In genomic region chr6:142314285-142314684, GRCm38 (mm10) we compare ENCODE assay signal across 35 mouse cellular contexts. TPM values are rescaled to one million over a fixed set of nuclear protein-coding genes. Genes with fewer than 3 reads are reported as not detected.
"Had no signal": no experiment of that assay in that cellular context is flagged by ENCODE, and none has a peak within 500 bp of the region (broad histone marks: within the 10 kb centered on the region; RNA-seq: fewer than 3 reads in every experiment).

No protein-coding gene starts in this region.

- H3K4me1 ChIP-seq: limb, embryonic 12.5 days; limb, embryonic 13.5 days; liver, embryonic 12.5 days; liver, embryonic 13.5 days; liver, embryonic 15.5 days; lung, embryonic 15.5 days; megakaryocyte, embryonic 14.5 days; midbrain, embryonic 10.5 days; midbrain, embryonic 12.5 days; midbrain, embryonic 13.5 days; midbrain, embryonic 15.5 days; neural tube, embryonic 12.5 days had no signal

- H3K4me3 ChIP-seq: limb, embryonic 12.5 days; limb, embryonic 13.5 days; liver, embryonic 12.5 days; liver, embryonic 13.5 days; liver, embryonic 15.5 days; lung, embryonic 15.5 days; megakaryocyte, embryonic 14.5 days; midbrain, embryonic 10.5 days; midbrain, embryonic 12.5 days; midbrain, embryonic 13.5 days; midbrain, embryonic 15.5 days; myocyte; neural tube, embryonic 12.5 days had no signal

- ATAC-seq: liver, embryonic 12.5 days; liver, postnatal 0 days; lung, postnatal 0 days; midbrain, embryonic 13.5 days; midbrain, embryonic 15.5 days; midbrain, embryonic 16.5 days had no signal

- DNase-seq: left cerebral cortex, postnatal 4 days; liver; liver, embryonic 13.5 days; liver, postnatal 0 days; lung, adult 18-20 months; lung, adult 2 months; lung, embryonic 14.5 days; lung, postnatal 10 days; lung, postnatal 14 days; lung, postnatal 36 days; lung, postnatal 4 days; midbrain, embryonic 14.5 days had no signal

- H3K4me2 ChIP-seq: limb, embryonic 12.5 days; limb, embryonic 13.5 days; liver, embryonic 11.5 days; liver, embryonic 12.5 days; liver, embryonic 13.5 days; liver, embryonic 15.5 days; lung, embryonic 14.5 days; lung, embryonic 15.5 days; midbrain, embryonic 11.5 days; midbrain, embryonic 12.5 days; midbrain, embryonic 13.5 days; midbrain, embryonic 15.5 days; neural tube, embryonic 12.5 days had no signal

- H3K27ac ChIP-seq: limb, embryonic 12.5 days; limb, embryonic 13.5 days; liver, embryonic 12.5 days; liver, embryonic 13.5 days; liver, embryonic 14.5 days; liver, embryonic 15.5 days; lung, embryonic 15.5 days; macrophage; midbrain, embryonic 10.5 days; midbrain, embryonic 12.5 days; midbrain, embryonic 13.5 days; midbrain, embryonic 15.5 days; neural tube, embryonic 12.5 days had no signal

- H3K9me3 ChIP-seq: lung, embryonic 15.5 days had no signal

- H3K9ac ChIP-seq: limb, embryonic 12.5 days; limb, embryonic 13.5 days; liver, embryonic 12.5 days; liver, embryonic 13.5 days; liver, embryonic 14.5 days; liver, embryonic 15.5 days; liver, postnatal 0 days; lung, embryonic 14.5 days; lung, embryonic 15.5 days; midbrain, embryonic 12.5 days; midbrain, embryonic 13.5 days; midbrain, embryonic 15.5 days; neural tube, embryonic 12.5 days had no signal

- H3K27me3 ChIP-seq: limb, embryonic 12.5 days; limb, embryonic 13.5 days; liver, embryonic 12.5 days; liver, embryonic 13.5 days; liver, embryonic 15.5 days; lung, embryonic 15.5 days; megakaryocyte, embryonic 14.5 days; midbrain, embryonic 12.5 days; midbrain, embryonic 13.5 days; midbrain, embryonic 15.5 days; neural tube, embryonic 12.5 days had no signal

- H3K36me3 ChIP-seq: limb, embryonic 12.5 days; limb, embryonic 13.5 days; liver, embryonic 12.5 days; liver, embryonic 13.5 days; liver, embryonic 15.5 days; lung, embryonic 15.5 days; midbrain, embryonic 10.5 days; midbrain, embryonic 12.5 days; midbrain, embryonic 13.5 days; midbrain, embryonic 15.5 days; neural tube, embryonic 12.5 days had no signal

RNA-seq across cellular contexts. Expression of gene Slco1a5, which starts 8.5 kb away (rescaled TPM):
- polyA plus RNA-seq: limb, embryonic 11.5 days; limb, embryonic 12.5 days; limb, embryonic 13.5 days; liver, adult 2 months; liver, embryonic 11.5 days; liver, embryonic 12.5 days; liver, embryonic 13.5 days; liver, embryonic 14.5 days; liver, embryonic 15.5 days; liver, postnatal 0 days; macrophage had no signal

RNA-seq across cellular contexts. Expression of gene Iapp, which starts 16.1 kb away (rescaled TPM):
- polyA plus RNA-seq: limb, embryonic 11.5 days; limb, embryonic 12.5 days; limb, embryonic 13.5 days; limb, embryonic 14.5 days; liver, adult 2 months; liver, embryonic 11.5 days; liver, embryonic 12.5 days; liver, embryonic 13.5 days; liver, postnatal 0 days; lung, adult 2 months; lung, embryonic 14.5 days; lung, embryonic 16.5 days; macrophage; midbrain, embryonic 14.5 days; midbrain, embryonic 15.5 days; midbrain, embryonic 16.5 days; myocyte; neural tube, embryonic 11.5 days; neural tube, embryonic 12.5 days had no signal
